Mouse (Mus musculus) neural tube, embryonic 14.5 days (tissue): ENCODE data around the gene Senp3. TPM values are rescaled to one million over a fixed set of nuclear protein-coding genes. Genes with fewer than 3 reads are reported as not detected.
A peak's percentile ranks its signal among the peaks of the same experiment; 100 is the strongest.

Source experiments
- ATAC-seq: fragments of 200-750 bp; cut with Nextera tagmentation; 2 replicates; pipeline ENCODE4 v1.8.0; 2017; ENCODE audit warnings: low read depth, mild to moderate bottlenecking, moderate TSS enrichment, moderate library complexity
- H3K27ac ChIP-seq: fragments of 300-500 bp; sonication (generic); 2 replicates; pipeline ENCODE4 v1.5.1; 2014; ENCODE audit warnings: low read depth, mild to moderate bottlenecking, control low read depth, low read length, moderate library complexity, mixed read lengths
- H3K27me3 ChIP-seq: fragments of 300-500 bp; sonication (generic); 2 replicates; pipeline ENCODE4 v1.6.1; 2014; ENCODE audit warnings: low read length; ENCODE audit not compliant: control insufficient read depth, insufficient read depth
- H3K36me3 ChIP-seq: fragments of 300-500 bp; sonication (generic); 2 replicates; pipeline ENCODE4 v1.6.1; 2014; ENCODE audit warnings: low read length, mixed read lengths; ENCODE audit not compliant: control insufficient read depth, insufficient read depth
- H3K4me1 ChIP-seq: fragments of 300-500 bp; sonication (generic); 2 replicates; pipeline ENCODE4 v1.6.1; 2014; ENCODE audit warnings: low read length; ENCODE audit not compliant: control insufficient read depth, insufficient read depth
- H3K4me2 ChIP-seq: fragments of 300-500 bp; sonication (generic); 2 replicates; pipeline ENCODE4 v1.6.1; 2014; ENCODE audit warnings: mild to moderate bottlenecking, low read depth, low read length, control low read depth
- H3K4me3 ChIP-seq: fragments of 300-500 bp; sonication (generic); 2 replicates; pipeline ENCODE4 v1.5.1; 2014; ENCODE audit warnings: low read depth, low read length, control low read depth, mixed read lengths
- H3K9ac ChIP-seq: fragments of 300-500 bp; sonication (generic); replicated peaks from 2 replicates; pipeline ENCODE4 v1.6.1; 2014; ENCODE audit warnings: low read depth, mild to moderate bottlenecking, control low read depth, low read length, mixed read lengths
- H3K9me3 ChIP-seq: fragments of 300-500 bp; sonication (generic); 2 replicates; pipeline ENCODE4 v1.6.1; 2016; ENCODE audit warnings: low read length; ENCODE audit not compliant: control insufficient read depth
- WGBS: fragments of 180-500 bp; shearing (Covaris S2); extraction: QIAGEN DNeasy Blood & Tissue Kit; methylation state at CpG from one replicate; pipeline ENCODE4 v1.1.7; 2014; 5-methylcytosine and 5-hydroxymethylcytosine counted together
- polyA plus RNA-seq: library from polyadenylated mRNA; unstranded; fragments of >200 nt; fragmentation: Nextera tagmentation; extraction: Ambion mirVana; gene quantifications from 2 replicates; pipeline ENCODE4 v1.2.1, GENCODE M21; 2014

Senp3 gene
- polyA plus RNA-seq, 1 experiment from 2014 or later = 116 TPM

- ATAC-seq = no peak
- no peak overlapping the region for H3K4me3 ChIP-seq
- WGBS = no CpG with 5 or more reads among the region's 2 CpGs
- no peaks in the 10 kb centered on the region for H3K9me3 ChIP-seq
- H3K27ac ChIP-seq = no peak overlapping the region
- H3K9ac ChIP-seq = no peak overlapping the region
- H3K27me3 ChIP-seq = no peaks in the 10 kb centered on the region
- peaks cover 11% of the 10 kb centered on the region for H3K4me1 ChIP-seq
- peaks cover 43% of the 10 kb centered on the region for H3K36me3 ChIP-seq
- no peak overlapping the region for H3K4me2 ChIP-seq
Observed at GRCm38 (mm10) chr11:69679144-69679543, 2.7 kb downstream of the Senp3 start.

- WGBS = under 1% methylated on average over 36 of the region's 36 CpGs
- Histone ChIP-seq H3K9me3 (no peaks in the 10 kb centered on the region), H3K9ac (peak within 1 kb of the TSS; percentile 79), H3K36me3 (peaks cover 63% of the 10 kb centered on the region), H3K4me1 (peaks cover 19% of the 10 kb centered on the region), H3K27ac (peak within 1 kb of the TSS; percentile 93), H3K4me3 (peak within 1 kb of the TSS; percentile 88), H3K27me3 (no peaks in the 10 kb centered on the region), H3K4me2 (peak within 1 kb of the TSS; percentile 96)
- peak; percentile 97 for ATAC-seq
Observed at GRCm38 (mm10) chr11:69672211-69672706, 9.6 kb downstream of the Senp3 start, which contains the start of gene Eif4a1. TSS of gene Eif4a1 (minus strand) at chr11:69672423.

- H3K27ac ChIP-seq = peak overlapping the region; percentile 93
- peak overlapping the region; percentile 96; the same call in 1 of the 2 replicates for H3K4me2 ChIP-seq
- H3K4me1 ChIP-seq = peaks cover 19% of the 10 kb centered on the region
- ATAC-seq = peak; percentile 5
- WGBS = under 1% methylated on average over 43 of the region's 43 CpGs
- H3K4me3 ChIP-seq = peak overlapping the region; percentile 88
- H3K9me3 ChIP-seq = no peaks in the 10 kb centered on the region
- peaks cover 60% of the 10 kb centered on the region for H3K36me3 ChIP-seq
- peak overlapping the region; percentile 79 for H3K9ac ChIP-seq
- no peaks in the 10 kb centered on the region for H3K27me3 ChIP-seq
Observed at GRCm38 (mm10) chr11:69671726-69672124, 10.2 kb downstream of the Senp3 start.

- peak overlapping the region; percentile 88 for H3K4me3 ChIP-seq
- H3K4me1 ChIP-seq = peaks cover 19% of the 10 kb centered on the region
- peak overlapping the region; percentile 96 for H3K4me2 ChIP-seq
- no peaks in the 10 kb centered on the region for H3K9me3 ChIP-seq
- peak; percentile 66 for ATAC-seq
- H3K27ac ChIP-seq = peak overlapping the region; percentile 93
- WGBS = 2% methylated on average over 60 of the region's 61 CpGs
- H3K9ac ChIP-seq = peak overlapping the region; percentile 79
- H3K36me3 ChIP-seq = peaks cover 60% of the 10 kb centered on the region
- no peaks in the 10 kb centered on the region for H3K27me3 ChIP-seq
Observed at GRCm38 (mm10) chr11:69670786-69671725, 10.8 kb downstream of the Senp3 start.

- no peak overlapping the region for H3K9ac ChIP-seq
- H3K36me3 ChIP-seq = peaks cover 56% of the 10 kb centered on the region
- no peak overlapping the region for H3K4me3 ChIP-seq
Observed at GRCm38 (mm10) chr11:69666665-69667005, 15.2 kb downstream of the Senp3 start.

GRCm38 (mm10) chr11:69665961-69666664, 15.8 kb downstream of the Senp3 start, which contains the start of gene Cd68:
TSS of gene Cd68 (minus strand) at chr11:69666153.
- peaks cover 56% of the 10 kb centered on the region for H3K36me3 ChIP-seq
- no peaks in the 10 kb centered on the region for H3K9me3 ChIP-seq
- WGBS = 36% methylated on average over 7 of the region's 7 CpGs
- H3K9ac ChIP-seq = no peak within 1 kb of the TSS
- H3K4me1 ChIP-seq = peaks cover 26% of the 10 kb centered on the region
- H3K4me3 ChIP-seq = no peak within 1 kb of the TSS
- no peaks in the 10 kb centered on the region for H3K27me3 ChIP-seq
- no peak within 1 kb of the TSS for H3K4me2 ChIP-seq
- H3K27ac ChIP-seq = no peak within 1 kb of the TSS
- no peak for ATAC-seq

More at GRCm38 (mm10) chr11:69666665-69667005, 15.2 kb downstream of the Senp3 start:
- Histone ChIP-seq H3K4me1 (peaks cover 21% of the 10 kb centered on the region), H3K4me2 (no peak overlapping the region), H3K9me3 (no peaks in the 10 kb centered on the region), H3K27me3 (no peaks in the 10 kb centered on the region), H3K27ac (no peak overlapping the region)
- 92% methylated on average over 3 of the region's 3 CpGs for WGBS
- no peak for ATAC-seq

GRCm38 (mm10) chr11:69665457-69665960, 16.4 kb downstream of the Senp3 start:
- ATAC-seq = no peak
- WGBS = 80% methylated on average over 9 of the region's 9 CpGs
- H3K4me2 ChIP-seq = no peak overlapping the region
- H3K27ac ChIP-seq = no peak overlapping the region
- H3K27me3 ChIP-seq = no peaks in the 10 kb centered on the region
- H3K4me1 ChIP-seq = peaks cover 23% of the 10 kb centered on the region
- H3K9me3 ChIP-seq = no peaks in the 10 kb centered on the region
- no peak overlapping the region for H3K4me3 ChIP-seq
- H3K9ac ChIP-seq = no peak overlapping the region
- H3K36me3 ChIP-seq = peaks cover 56% of the 10 kb centered on the region

- Histone ChIP-seq H3K27ac (no peak overlapping the region), H3K4me3 (no peak overlapping the region), H3K4me1 (peaks cover 16% of the 10 kb centered on the region), H3K27me3 (no peaks in the 10 kb centered on the region), H3K4me2 (no peak overlapping the region), H3K36me3 (peaks cover 54% of the 10 kb centered on the region), H3K9me3 (no peaks in the 10 kb centered on the region), H3K9ac (no peak overlapping the region)
- no peak for ATAC-seq
- 96% methylated on average over 7 of the region's 7 CpGs for WGBS
Observed at GRCm38 (mm10) chr11:69664841-69665240, 17.0 kb downstream of the Senp3 start.
